Mouse (Mus musculus) gastrocnemius, postnatal 10 days (tissue): ENCODE data around the gene Npm1. TPM values are rescaled to one million over a fixed set of nuclear protein-coding genes. Genes with fewer than 3 reads are reported as not detected.

Source experiments
- DNase-seq: peaks from one replicate; pipeline ENCODE4 v3.0.0; 2021; ENCODE audit warnings: mixed read lengths
- total RNA-seq, 2 experiments: library from RNA; stranded (reverse); gene quantifications; 2 replicates each; pipeline ENCODE4 v1.2.3; 2021

The Npm1 gene
- total RNA-seq, 2 experiments from 2014 or later: 197 to 218 TPM

DNA sequence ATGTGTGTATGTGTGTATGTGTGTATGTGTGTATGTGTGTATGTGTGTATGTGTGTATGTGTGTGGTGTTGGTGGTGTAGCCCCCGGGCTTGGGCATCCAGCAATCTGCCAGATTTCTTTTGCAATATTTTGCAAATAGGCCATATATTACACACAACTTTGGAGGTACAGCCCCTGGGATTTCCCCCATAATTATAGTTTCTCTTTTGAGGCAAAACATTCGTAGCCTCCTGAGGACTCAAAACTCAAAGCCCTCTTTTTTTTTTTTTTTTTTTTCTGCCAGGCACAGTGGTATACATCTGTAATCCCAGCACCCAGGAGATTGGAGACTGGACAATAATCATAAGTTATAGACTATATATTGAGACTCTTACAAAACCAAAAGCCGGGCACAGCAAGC lies 18.8 kb upstream of the Npm1 start:
- DNase-seq: no peak

- no peak for DNase-seq
These were observed 17.7 kb upstream of the Npm1 start for GRCm38 (mm10) chr11:33180701-33181116.

GRCm38 (mm10) chr11:33179802-33180201 lies 16.8 kb upstream of the Npm1 start:
- DNase-seq: no peak

DNA sequence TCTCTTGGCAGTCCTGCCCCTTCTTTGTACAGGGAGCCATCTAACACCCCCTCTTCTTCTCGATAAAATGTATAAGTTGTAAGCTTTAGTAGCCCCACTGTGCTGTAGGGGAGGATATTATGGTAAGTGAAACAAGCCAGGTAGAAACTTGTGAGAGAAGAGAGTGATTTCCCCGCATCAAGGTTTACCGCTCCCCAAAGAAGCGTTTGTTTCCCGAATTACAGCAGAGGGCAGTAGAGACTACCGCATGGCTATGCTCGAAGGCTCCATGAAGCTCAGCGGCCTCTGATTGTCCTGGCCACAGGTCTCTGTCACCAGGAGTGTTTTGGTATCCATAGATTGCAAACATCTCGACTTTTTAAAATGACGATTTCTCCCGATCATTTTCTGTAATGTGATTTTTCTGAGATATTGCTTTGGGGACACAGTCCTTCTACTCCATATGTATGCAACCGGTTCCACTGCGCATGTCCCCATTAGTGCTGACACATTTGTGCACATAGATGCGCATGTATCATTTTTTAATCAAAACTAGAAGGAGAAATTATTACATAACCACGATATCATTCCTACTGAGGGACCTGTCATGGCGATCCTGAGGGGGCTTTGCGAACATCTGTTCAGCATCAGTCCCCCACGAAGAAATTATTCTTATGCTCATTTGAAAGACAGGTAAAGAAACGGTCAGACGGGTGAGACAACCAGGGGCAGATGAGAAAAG lies 13.7 kb upstream of the Npm1 start:
- no peak for DNase-seq

DNA sequence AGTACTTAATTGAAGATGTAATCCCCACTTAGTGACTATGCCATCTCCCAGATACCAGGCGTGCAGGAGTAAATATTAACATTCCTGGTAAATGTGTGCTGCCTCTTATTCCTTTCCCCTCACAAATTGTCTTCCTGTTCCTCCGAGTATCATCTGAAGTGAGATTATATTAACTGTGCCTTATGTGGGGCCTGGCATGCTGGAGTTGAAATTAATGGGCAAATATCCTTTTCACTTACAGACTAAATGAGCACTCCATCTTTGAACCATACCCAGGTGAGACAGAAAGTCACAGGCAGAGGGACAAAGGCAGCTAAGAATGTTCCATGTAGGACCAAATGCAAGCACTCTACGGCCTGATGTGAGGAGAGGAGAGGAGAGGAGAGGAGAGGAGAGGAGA lies 12.8 kb upstream of the Npm1 start:
- DNase-seq: no peak

- DNase-seq: peak; percentile 57
These were observed 7.5 kb upstream of the Npm1 start for GRCm38 (mm10) chr11:33170489-33170888.

DNA sequence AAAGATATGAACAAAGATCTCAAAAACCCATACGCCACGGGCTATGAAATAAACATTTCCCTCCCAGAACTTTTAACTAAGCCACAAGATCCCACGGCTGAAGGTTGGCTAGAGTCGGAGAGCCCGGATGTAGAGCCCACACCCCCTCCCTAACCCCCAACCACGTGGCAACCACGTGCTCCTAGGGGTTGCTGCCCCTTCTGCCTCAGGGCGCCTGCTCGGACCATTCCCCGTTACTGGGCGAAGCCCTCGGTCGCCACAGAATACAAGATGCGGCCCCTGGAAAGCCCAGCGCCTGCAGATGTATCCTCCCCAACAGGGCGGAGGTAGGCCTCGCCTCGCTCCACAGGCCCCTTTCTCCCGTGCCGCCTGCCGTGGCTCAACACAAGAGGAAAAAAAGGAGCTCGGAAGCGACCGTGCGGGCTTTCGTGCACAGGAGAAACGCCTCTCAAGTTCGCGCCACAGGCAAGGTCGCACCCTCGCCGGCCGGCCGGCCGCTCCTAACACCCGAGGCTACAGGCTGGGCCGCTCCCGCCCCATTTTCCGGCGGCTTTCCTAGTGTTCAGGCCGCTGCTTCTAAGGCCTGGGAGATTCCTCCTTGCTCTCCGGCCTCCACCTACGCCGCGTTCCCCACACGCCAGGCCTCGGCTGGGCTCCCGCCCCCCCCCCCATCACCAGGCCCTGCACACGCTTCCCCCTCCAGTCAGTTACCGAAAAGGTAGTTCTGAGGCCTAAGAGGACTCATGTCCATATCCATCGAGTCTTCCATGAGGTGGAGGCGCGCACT lies 602 bp downstream of the Npm1 start:
- peak; percentile 64 for DNase-seq

GRCm38 (mm10) chr11:33159741-33160140 lies 3.3 kb downstream of the Npm1 start:
- DNase-seq: no peak

GRCm38 (mm10) chr11:33157453-33158196 lies 5.4 kb downstream of the Npm1 start:
- DNase-seq: no peak

GRCm38 (mm10) chr11:33156436-33157015 lies 6.5 kb downstream of the Npm1 start:
- no peak for DNase-seq

DNA sequence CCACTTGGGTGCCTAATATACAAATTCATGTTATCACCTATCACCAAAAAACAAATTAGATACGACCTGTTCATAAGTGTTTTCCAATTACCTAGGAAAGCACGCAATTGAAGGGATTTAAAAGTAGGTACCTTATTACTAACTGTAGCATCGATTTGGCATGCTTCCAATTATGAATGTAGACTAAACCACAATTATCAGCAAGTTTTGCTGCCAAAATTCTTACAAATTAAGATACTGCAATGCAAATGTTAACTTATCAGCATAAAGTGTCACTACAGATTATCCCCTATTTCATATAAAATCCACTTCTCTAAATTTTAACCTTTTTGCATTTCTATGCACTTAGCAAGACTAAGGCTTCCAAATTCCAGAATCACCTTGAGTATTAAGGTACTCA lies 8.5 kb downstream of the Npm1 start:
- DNase-seq: no peak

- DNase-seq: no peak
These were observed 10.0 kb downstream of the Npm1 start for GRCm38 (mm10) chr11:33152997-33153396.

DNA sequence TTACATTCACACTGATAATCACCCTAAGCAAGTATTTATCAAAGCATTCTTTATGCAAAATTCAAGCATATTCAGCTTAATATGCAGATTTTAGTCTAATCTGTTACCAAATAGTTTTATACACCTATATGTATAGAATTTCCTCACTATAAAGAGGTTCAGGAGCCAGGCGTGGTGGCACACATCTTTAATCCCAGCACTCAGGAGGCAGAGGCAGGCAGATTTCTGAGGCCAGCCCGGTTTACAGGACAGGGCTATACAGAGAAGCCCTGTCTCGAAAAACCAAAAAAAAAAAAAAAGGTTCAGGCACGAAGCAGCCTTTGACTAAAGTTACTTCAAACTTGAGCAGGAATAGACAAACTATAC lies 11.2 kb downstream of the Npm1 start:
- no peak for DNase-seq

- DNase-seq: no peak
These were observed 11.8 kb downstream of the Npm1 start for GRCm38 (mm10) chr11:33151128-33151779.

- no peak for DNase-seq
These were observed 12.6 kb downstream of the Npm1 start for GRCm38 (mm10) chr11:33150364-33150763.

DNA sequence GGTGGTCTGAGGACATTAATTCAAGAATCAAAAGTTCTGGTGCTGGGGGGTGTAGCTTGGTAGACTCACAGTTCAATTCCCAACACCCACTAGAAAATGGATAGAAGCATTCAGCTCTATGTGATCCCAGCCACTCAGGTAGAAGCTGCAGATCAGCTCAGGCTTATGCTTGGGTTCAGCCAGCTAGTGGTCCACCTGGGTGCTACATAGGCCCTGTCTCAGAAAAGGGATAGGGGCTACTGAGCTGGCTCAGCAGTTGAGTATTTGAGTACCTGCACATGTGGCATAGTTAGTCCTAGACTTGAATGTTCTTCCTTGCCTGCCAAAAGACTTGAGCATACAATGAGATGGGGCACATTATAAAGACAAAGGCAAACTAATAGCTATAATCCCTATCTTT lies 13.6 kb downstream of the Npm1 start:
- no peak for DNase-seq

DNA sequence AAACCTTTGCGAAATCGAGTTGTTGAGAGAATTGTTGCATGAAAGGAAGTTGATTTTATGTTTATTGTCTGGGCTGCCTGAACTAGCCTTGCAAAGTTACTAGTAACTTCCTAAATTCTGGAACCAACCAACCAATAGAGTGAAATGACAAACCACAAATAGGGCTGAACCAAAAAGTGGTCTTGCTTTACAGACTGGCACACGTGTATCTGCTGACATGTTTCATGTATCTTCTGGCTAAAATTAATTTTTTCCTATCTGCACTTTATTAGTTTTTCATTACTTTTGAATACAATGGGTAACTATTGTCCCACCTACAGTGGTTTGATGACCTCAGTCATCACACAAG lies 13.9 kb downstream of the Npm1 start:
- DNase-seq: no peak

DNA sequence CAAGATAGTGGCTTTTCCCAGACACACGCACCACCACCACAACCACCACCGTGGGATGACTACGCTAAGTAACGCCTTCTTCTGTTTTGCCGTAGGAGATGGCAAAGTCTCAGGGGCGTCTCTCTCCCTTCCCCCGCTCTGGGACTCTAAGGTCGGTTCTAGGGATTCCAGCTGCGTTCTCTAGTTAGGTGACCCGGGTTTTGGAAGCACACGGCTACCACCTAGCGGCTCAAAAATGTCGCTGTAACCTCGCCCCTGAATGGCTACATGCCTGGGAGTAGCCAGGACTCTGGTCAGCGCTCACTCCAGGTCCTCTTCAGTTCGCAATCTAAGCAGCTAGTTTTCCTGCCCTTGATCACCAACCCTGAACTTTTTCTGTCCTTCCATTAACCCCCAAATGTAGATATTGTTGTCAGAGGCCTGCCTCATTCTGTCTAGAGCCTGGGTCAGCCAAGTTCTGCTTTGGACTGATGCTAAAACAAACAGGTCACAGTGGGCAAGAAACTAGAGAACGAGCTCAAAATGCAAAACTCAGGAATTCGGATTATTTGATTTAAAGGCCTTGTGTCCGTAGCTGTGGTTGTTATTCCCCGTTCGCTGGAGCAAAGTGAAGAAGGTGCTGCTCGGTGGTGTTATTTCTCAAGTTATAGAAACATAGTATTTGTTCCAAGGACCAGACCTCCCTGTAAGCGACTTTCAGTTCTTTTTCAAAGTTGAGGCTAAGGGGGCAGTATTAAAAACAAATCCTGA lies 14.5 kb downstream of the Npm1 start:
- DNase-seq: peak; percentile 70

DNA sequence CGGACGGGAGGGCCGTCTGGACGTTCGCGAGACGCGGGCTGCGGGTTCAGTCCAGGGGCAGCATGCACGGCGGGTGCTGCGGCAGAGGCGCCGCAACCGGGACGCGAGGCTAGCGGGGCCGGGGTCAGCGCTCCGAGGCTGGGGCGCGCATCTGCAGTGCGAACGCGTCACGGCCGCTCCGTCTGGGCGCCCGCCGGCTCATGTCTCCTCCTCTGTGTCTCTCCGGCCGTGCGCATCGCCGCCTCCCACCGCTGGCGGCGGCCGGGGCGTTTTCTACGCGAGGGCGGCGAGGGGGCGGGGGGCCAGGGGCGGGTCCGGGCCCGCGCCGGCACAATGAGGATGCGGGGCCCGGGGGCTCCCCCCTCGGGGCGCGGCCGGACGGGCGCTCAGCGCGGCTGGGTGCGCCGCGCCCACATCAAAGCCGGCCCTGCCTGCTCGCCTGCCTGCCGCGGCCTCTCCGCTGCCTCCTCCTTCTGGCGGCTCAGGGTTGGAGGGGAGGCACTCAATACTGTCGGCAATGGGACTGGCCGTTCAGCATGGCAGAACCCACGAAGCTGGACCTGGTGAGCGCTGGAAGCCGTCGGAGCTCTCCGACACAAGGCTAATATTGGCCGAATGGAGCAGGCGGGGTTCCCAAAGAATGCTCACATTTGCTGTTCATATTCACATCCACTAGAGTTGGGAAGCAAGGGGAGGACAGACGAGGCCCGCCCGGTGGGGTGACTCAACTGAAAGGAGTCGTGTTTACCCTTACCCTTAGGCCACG lies 15.3 kb downstream of the Npm1 start:
- peak; percentile 67 for DNase-seq

- DNase-seq: peak; percentile 53
These were observed 15.8 kb downstream of the Npm1 start, which contains the start of gene Fgf18 for GRCm38 (mm10) chr11:33147171-33147571. Gene Fgf18 (minus strand): TSS chr11:33147400.
